Mouse (Mus musculus) liver, embryonic 12.5 days (tissue): ENCODE results near the gene Trank1. TPM values are rescaled to one million over a fixed set of nuclear protein-coding genes. Genes with fewer than 3 reads are reported as not detected.

ENCODE experiments used
- ATAC-seq: fragments of 200-750 bp; cut with Nextera tagmentation; 2 replicates; pipeline ENCODE4 v1.8.0; 2017; ENCODE audit warnings: moderate number of reproducible peaks, mild to moderate bottlenecking, moderate library complexity
- H3K27ac ChIP-seq: fragments of 300-500 bp; sonication (generic); 2 replicates; pipeline ENCODE4 v1.5.1; 2016; ENCODE audit warnings: mild to moderate bottlenecking
- H3K27me3 ChIP-seq: fragments of 300-500 bp; sonication (generic); replicated peaks from 2 replicates; pipeline ENCODE4 v1.6.1; 2016; ENCODE audit warnings: mild to moderate bottlenecking, moderate library complexity
- H3K36me3 ChIP-seq: fragments of 300-500 bp; sonication (generic); 2 replicates; pipeline ENCODE4 v1.6.1; 2016; ENCODE audit warnings: mild to moderate bottlenecking, moderate library complexity
- H3K4me1 ChIP-seq: fragments of 300-500 bp; sonication (generic); 2 replicates; pipeline ENCODE4 v1.6.1; 2016
- H3K4me2 ChIP-seq: fragments of 300-500 bp; sonication (generic); 2 replicates; pipeline ENCODE4 v1.6.1; 2016; ENCODE audit warnings: mild to moderate bottlenecking, moderate library complexity
- H3K4me3 ChIP-seq: fragments of 300-500 bp; sonication (generic); 2 replicates; pipeline ENCODE4 v1.5.1; 2016; ENCODE audit warnings: mild to moderate bottlenecking, moderate library complexity
- H3K9ac ChIP-seq: fragments of 300-500 bp; sonication (generic); 2 replicates; pipeline ENCODE4 v1.6.1; 2016; ENCODE audit warnings: mild to moderate bottlenecking, moderate library complexity
- H3K9me3 ChIP-seq: fragments of 300-500 bp; sonication (generic); replicated peaks from 2 replicates; pipeline ENCODE4 v1.6.1; 2016; ENCODE audit warnings: mild to moderate bottlenecking, moderate library complexity
- WGBS: fragments of 180-500 bp; shearing (Covaris S2); methylation state at CpG from one replicate; pipeline ENCODE4 v1.1.7; 2016; ENCODE audit not compliant: insufficient replicate concordance; 5-methylcytosine and 5-hydroxymethylcytosine counted together
- polyA plus RNA-seq: library from polyadenylated mRNA; unstranded; fragments of >200 nt; fragmentation: Nextera tagmentation; extraction: Ambion mirVana; gene quantifications from 2 replicates; pipeline ENCODE4 v1.2.1, GENCODE M21; 2016

The Trank1 gene
- polyA plus RNA-seq, 1 experiment from 2014 or later: not detected

- H3K4me1 ChIP-seq: no peaks in the 10 kb centered on the region
- H3K27me3 ChIP-seq: peaks cover 27% of the 10 kb centered on the region
- H3K9me3 ChIP-seq: 0 out of 2 replicates have a peak, but pooled peaks cover 4% of the 10 kb centered on the region
- no peak overlapping the region for H3K4me3 ChIP-seq
- no peak overlapping the region for H3K4me2 ChIP-seq
- H3K27ac ChIP-seq: no peak overlapping the region
- no peak for ATAC-seq
- H3K9ac ChIP-seq: no peak overlapping the region
- no peaks in the 10 kb centered on the region for H3K36me3 ChIP-seq
- 73% methylated on average over 7 of the region's 7 CpGs for WGBS
Observed at GRCm38 (mm10) chr9:111306142-111306541, 5.4 kb upstream of the Trank1 start.

GRCm38 (mm10) chr9:111311843-111312441 lies 403 bp downstream of the Trank1 start:
- no peak for ATAC-seq
- H3K9ac ChIP-seq: no peak overlapping the region
- H3K27me3 ChIP-seq: peaks cover 65% of the 10 kb centered on the region
- 0 out of 2 replicates have a peak, but pooled peaks cover 4% of the 10 kb centered on the region for H3K9me3 ChIP-seq
- peaks cover 11% of the 10 kb centered on the region; the same call in 1 of the 2 replicates for H3K4me1 ChIP-seq
- no peak overlapping the region for H3K27ac ChIP-seq
- H3K4me2 ChIP-seq: peak overlapping the region; percentile 66
- H3K36me3 ChIP-seq: no peaks in the 10 kb centered on the region
- H3K4me3 ChIP-seq: peak overlapping the region; percentile 39
- 4% methylated on average over 68 of the region's 98 CpGs for WGBS

GRCm38 (mm10) chr9:111312442-111313141 lies 1.1 kb downstream of the Trank1 start:
- no peak for ATAC-seq
- no peak overlapping the region for H3K27ac ChIP-seq
- H3K9me3 ChIP-seq: 0 out of 2 replicates have a peak, but pooled peaks cover 4% of the 10 kb centered on the region
- no peak overlapping the region for H3K9ac ChIP-seq
- peaks cover 70% of the 10 kb centered on the region for H3K27me3 ChIP-seq
- H3K36me3 ChIP-seq: no peaks in the 10 kb centered on the region
- peak overlapping the region; percentile 39 for H3K4me3 ChIP-seq
- peaks cover 11% of the 10 kb centered on the region; the same call in 1 of the 2 replicates for H3K4me1 ChIP-seq
- peak overlapping the region; percentile 66 for H3K4me2 ChIP-seq
- under 1% methylated on average over 59 of the region's 59 CpGs for WGBS

- Histone ChIP-seq H3K36me3 (no peaks in the 10 kb centered on the region), H3K9ac (no peak overlapping the region), H3K27me3 (peaks cover 75% of the 10 kb centered on the region), H3K27ac (no peak overlapping the region), H3K4me2 (no peak overlapping the region), H3K9me3 (0 out of 2 replicates have a peak, but pooled peaks cover 4% of the 10 kb centered on the region), H3K4me3 (no peak overlapping the region), H3K4me1 (peaks cover 11% of the 10 kb centered on the region; the same call in 1 of the 2 replicates)
- no peak for ATAC-seq
- 14% methylated on average over 5 of the region's 6 CpGs for WGBS
Observed at GRCm38 (mm10) chr9:111313299-111313698, 1.8 kb downstream of the Trank1 start.

- no peak for ATAC-seq
- Histone ChIP-seq H3K36me3 (no peaks in the 10 kb centered on the region), H3K27me3 (peaks cover 71% of the 10 kb centered on the region)
Observed at GRCm38 (mm10) chr9:111313793-111314192, 2.3 kb downstream of the Trank1 start.

GRCm38 (mm10) chr9:111314219-111314618 lies 2.7 kb downstream of the Trank1 start:
- Histone ChIP-seq H3K27me3 (peaks cover 67% of the 10 kb centered on the region), H3K9me3 (0 out of 2 replicates have a peak, but pooled peaks cover 4% of the 10 kb centered on the region), H3K9ac (no peak overlapping the region), H3K4me1 (peaks cover 11% of the 10 kb centered on the region; the same call in 1 of the 2 replicates), H3K4me3 (no peak overlapping the region), H3K4me2 (no peak overlapping the region), H3K36me3 (no peaks in the 10 kb centered on the region), H3K27ac (no peak overlapping the region)
- no peak for ATAC-seq
- WGBS: 29% methylated on average over 5 of the region's 5 CpGs

More at GRCm38 (mm10) chr9:111313793-111314192, 2.3 kb downstream of the Trank1 start:
- WGBS: 17% methylated on average over 5 of the region's 5 CpGs
- Histone ChIP-seq H3K27ac (no peak overlapping the region), H3K4me2 (no peak overlapping the region), H3K4me3 (no peak overlapping the region), H3K9me3 (0 out of 2 replicates have a peak, but pooled peaks cover 4% of the 10 kb centered on the region), H3K4me1 (peaks cover 11% of the 10 kb centered on the region; the same call in 1 of the 2 replicates), H3K9ac (no peak overlapping the region)

- ATAC-seq: no peak
- Histone ChIP-seq H3K9ac (no peak overlapping the region), H3K4me2 (no peak overlapping the region), H3K9me3 (no peaks in the 10 kb centered on the region), H3K36me3 (no peaks in the 10 kb centered on the region), H3K27me3 (peaks cover 10% of the 10 kb centered on the region; the same call in 1 of the 2 replicates), H3K4me3 (no peak overlapping the region), H3K4me1 (no peaks in the 10 kb centered on the region), H3K27ac (no peak overlapping the region)
- 61% methylated on average over 4 of the region's 4 CpGs for WGBS
Observed at GRCm38 (mm10) chr9:111320912-111321311, 9.4 kb downstream of the Trank1 start.

- no peaks in the 10 kb centered on the region for H3K4me1 ChIP-seq
- no peak overlapping the region for H3K27ac ChIP-seq
- WGBS: 57% methylated on average over 2 of the region's 2 CpGs
- no peaks in the 10 kb centered on the region for H3K9me3 ChIP-seq
- no peak for ATAC-seq
- H3K4me3 ChIP-seq: no peak overlapping the region
- H3K4me2 ChIP-seq: no peak overlapping the region
- H3K27me3 ChIP-seq: no peaks in the 10 kb centered on the region
- H3K9ac ChIP-seq: no peak overlapping the region
- H3K36me3 ChIP-seq: no peaks in the 10 kb centered on the region
Observed at GRCm38 (mm10) chr9:111324881-111325280, 13.3 kb downstream of the Trank1 start.

GRCm38 (mm10) chr9:111329881-111330280 lies 18.3 kb downstream of the Trank1 start:
- H3K4me3 ChIP-seq: no peak overlapping the region
- no peak for ATAC-seq
- H3K9ac ChIP-seq: no peak overlapping the region
- no peak overlapping the region for H3K4me2 ChIP-seq
- 66% methylated on average over 4 of the region's 4 CpGs for WGBS
- no peaks in the 10 kb centered on the region for H3K4me1 ChIP-seq
- H3K9me3 ChIP-seq: no peaks in the 10 kb centered on the region
- no peak overlapping the region for H3K27ac ChIP-seq
- no peaks in the 10 kb centered on the region for H3K36me3 ChIP-seq
- no peaks in the 10 kb centered on the region for H3K27me3 ChIP-seq

GRCm38 (mm10) chr9:111333790-111334189 lies 22.3 kb downstream of the Trank1 start:
- Histone ChIP-seq H3K36me3 (no peaks in the 10 kb centered on the region), H3K4me1 (no peaks in the 10 kb centered on the region), H3K9me3 (no peaks in the 10 kb centered on the region), H3K27ac (no peak overlapping the region), H3K4me2 (no peak overlapping the region), H3K27me3 (no peaks in the 10 kb centered on the region), H3K4me3 (no peak overlapping the region), H3K9ac (no peak overlapping the region)
- ATAC-seq: no peak
- 47% methylated on average over 2 of the region's 2 CpGs for WGBS

- WGBS: 55% methylated on average over 4 of the region's 4 CpGs
- Histone ChIP-seq H3K4me1 (no peaks in the 10 kb centered on the region), H3K27ac (no peak overlapping the region), H3K27me3 (no peaks in the 10 kb centered on the region), H3K36me3 (no peaks in the 10 kb centered on the region), H3K9me3 (no peaks in the 10 kb centered on the region), H3K4me3 (no peak overlapping the region), H3K9ac (no peak overlapping the region), H3K4me2 (no peak overlapping the region)
- ATAC-seq: no peak
Observed at GRCm38 (mm10) chr9:111334555-111335164, 23.1 kb downstream of the Trank1 start.

GRCm38 (mm10) chr9:111351233-111351632 lies 39.7 kb downstream of the Trank1 start:
- no peak for ATAC-seq
- Histone ChIP-seq H3K4me3 (no peak overlapping the region), H3K4me1 (no peaks in the 10 kb centered on the region), H3K9ac (no peak overlapping the region), H3K27ac (no peak overlapping the region), H3K27me3 (no peaks in the 10 kb centered on the region), H3K9me3 (no peaks in the 10 kb centered on the region), H3K36me3 (no peaks in the 10 kb centered on the region), H3K4me2 (no peak overlapping the region)
- 61% methylated on average over 7 of the region's 7 CpGs for WGBS
